Mouse (Mus musculus) kidney, adult 10 weeks (tissue): ENCODE measurements around the gene Fgfr1op. TPM values are rescaled to one million over a fixed set of nuclear protein-coding genes. Genes with fewer than 3 reads are reported as not detected.

Source experiments
- polyA plus RNA-seq: library from polyadenylated mRNA; stranded (reverse); fragments of 350-450 nt; fragmentation: Illumina TruSeq; extraction: RNeasy Lipid Tissue Mini Kit (QIAGEN cat#74804); gene quantifications from one replicate; pipeline ENCODE4 v1.2.3, GENCODE M21; 2014; ENCODE audit warnings: low read depth, low replicate concordance

The Fgfr1op gene
- 35.3 TPM for polyA plus RNA-seq

GRCm38 (mm10) chr17:8164701-8165607 lies at the start of gene Fgfr1op:
Fgfr1op (plus strand) TSS chr17:8165501.

GRCm38 (mm10) chr17:8147439-8148316 lies 17.6 kb upstream of the Fgfr1op start, which contains the start of the genes Gm49673 and Rnaset2a:
Gm49673 (minus strand) TSS chr17:8147788.
Rnaset2a (minus strand) TSS chr17:8148097.

GRCm38 (mm10) chr17:8235743-8236142 lies 70.4 kb downstream of the Fgfr1op start, which contains the start of gene Ccr6:
Ccr6 (plus strand) TSS chr17:8236043.

Other genes with a start within 250 kb of the Fgfr1op start
- 0.36 TPM for gene Tagap, start 239.5 kb upstream of the Fgfr1op start, polyA plus RNA-seq
- 51.6 TPM for gene Rsph3a, start 219.9 kb upstream of the Fgfr1op start, polyA plus RNA-seq
- not detected for gene Gm49673, start 17.7 kb upstream of the Fgfr1op start, polyA plus RNA-seq
- 27.0 TPM for gene Rnaset2a, start 17.4 kb upstream of the Fgfr1op start, polyA plus RNA-seq
- gene Ccr6, start 70.5 kb downstream of the Fgfr1op start, polyA plus RNA-seq, result not detected
- 1,141 TPM for gene Mpc1, start 117.4 kb downstream of the Fgfr1op start, polyA plus RNA-seq
- gene Sft2d1, start 145.6 kb downstream of the Fgfr1op start, polyA plus RNA-seq, result 83.6 TPM
- gene Prr18, start 172.0 kb downstream of the Fgfr1op start, polyA plus RNA-seq, result 0.12 TPM
- gene T2, start 190.5 kb downstream of the Fgfr1op start, polyA plus RNA-seq, result not detected